Mouse (Mus musculus) heart, adult 18-20 months (tissue): ENCODE results near the gene Celf2. TPM values are rescaled to one million over a fixed set of nuclear protein-coding genes. Genes with fewer than 3 reads are reported as not detected.

Source experiments
- DNase-seq, 2 experiments: peaks; one replicate each; pipeline ENCODE4 v3.0.0; 2021 to 2022; ENCODE audit warnings: mixed read lengths in 1 of 2
- total RNA-seq, 2 experiments: library from RNA; stranded (reverse); gene quantifications; 2 replicates each; pipeline ENCODE4 v1.2.3; 2021

Celf2 gene
- total RNA-seq, 2 experiments from 2014 or later, result 53.5 to 65.7 TPM

DNA sequence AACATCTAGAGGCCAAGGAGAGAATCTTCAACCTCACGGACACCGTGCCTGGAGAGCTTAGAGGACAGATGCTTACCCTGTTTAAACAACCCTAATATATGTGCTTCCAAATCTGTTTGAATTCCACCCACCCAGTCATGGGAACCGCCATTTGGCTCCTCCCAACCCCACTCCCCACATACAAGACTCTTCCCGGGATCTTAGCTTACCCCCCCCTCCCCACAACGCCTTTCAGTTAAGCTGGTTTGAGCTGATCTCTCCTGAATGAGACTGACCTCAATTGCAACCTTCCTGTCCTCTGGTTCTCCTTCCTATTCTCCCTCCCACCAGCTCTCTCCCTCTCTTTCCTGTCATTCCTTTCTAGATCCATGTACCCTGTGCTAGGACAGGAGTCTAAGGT, 1011.7 kb downstream of the Celf2 start:
- DNase-seq, result no peak

DNA sequence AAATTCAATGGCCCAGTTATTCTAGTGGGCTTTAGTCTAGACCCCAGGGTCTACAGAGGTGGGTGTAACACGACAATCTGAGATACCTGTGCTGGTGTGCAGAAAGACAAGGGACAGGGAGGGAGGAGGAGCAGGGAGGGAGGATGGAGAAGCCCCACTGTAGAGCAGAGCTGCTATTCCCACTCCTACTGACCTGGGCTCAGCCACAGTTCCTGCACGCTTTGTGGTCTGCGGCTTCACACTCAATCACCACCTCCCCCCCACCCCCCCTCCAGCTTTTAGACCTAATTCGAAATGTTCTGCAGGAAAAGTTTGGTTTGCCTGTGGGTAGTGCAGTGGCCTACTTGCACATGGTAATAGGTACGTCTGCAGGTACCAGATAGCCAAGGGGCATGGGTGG, 1015.5 kb downstream of the Celf2 start:
- DNase-seq, result no peak

DNA sequence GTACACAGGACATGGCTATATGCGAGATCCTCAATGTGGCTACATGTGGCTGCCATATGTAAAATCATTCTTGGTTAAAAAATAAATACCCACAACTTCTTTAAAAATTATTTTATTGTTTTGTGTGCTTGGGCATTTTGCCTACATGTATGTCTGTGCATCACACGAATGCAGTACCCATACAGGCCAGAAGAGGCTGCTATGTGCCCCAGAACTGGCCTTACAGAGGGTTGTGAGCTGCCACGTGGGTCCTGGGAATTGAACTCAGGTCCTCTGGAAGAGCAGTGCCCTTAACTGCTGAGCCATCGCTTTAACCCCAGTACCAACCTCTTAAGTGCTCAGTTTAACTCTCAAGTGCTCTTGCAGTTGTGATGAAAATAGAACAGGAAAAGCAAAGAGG, 1018.5 kb downstream of the Celf2 start:
- DNase-seq, result no peak

DNA sequence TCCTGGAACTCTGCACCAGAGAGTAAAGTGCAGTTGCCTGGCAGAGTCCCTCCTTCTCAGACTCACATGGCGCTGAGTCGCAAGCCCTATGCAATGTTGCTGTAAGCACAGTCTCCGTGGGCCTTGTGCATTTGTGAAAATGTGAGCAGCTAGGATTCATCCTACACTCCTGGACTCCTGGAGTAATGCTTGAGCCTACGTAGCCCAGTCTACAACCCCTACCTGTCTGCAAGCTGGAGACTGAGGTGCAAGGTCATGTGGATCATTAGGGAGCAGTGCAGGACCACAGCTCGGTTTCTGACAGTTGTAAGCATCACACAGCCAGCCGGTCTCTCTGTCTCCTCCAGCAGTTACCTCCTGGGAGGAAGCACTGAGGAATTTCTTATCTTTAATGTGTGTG, 1019.3 kb downstream of the Celf2 start:
- DNase-seq, result no peak
